Mouse (Mus musculus) monocyte, adult 2 months (primary cell): Measurements from ENCODE around the gene Tsen2.

Experiments
- DNase-seq, 2 experiments: peaks; one replicate each; pipeline ENCODE4 v3.0.0; 2022; ENCODE audit warnings: low spot score in 2 of 2, low read depth in 1 of 2

Gene Tsen2

DNA sequence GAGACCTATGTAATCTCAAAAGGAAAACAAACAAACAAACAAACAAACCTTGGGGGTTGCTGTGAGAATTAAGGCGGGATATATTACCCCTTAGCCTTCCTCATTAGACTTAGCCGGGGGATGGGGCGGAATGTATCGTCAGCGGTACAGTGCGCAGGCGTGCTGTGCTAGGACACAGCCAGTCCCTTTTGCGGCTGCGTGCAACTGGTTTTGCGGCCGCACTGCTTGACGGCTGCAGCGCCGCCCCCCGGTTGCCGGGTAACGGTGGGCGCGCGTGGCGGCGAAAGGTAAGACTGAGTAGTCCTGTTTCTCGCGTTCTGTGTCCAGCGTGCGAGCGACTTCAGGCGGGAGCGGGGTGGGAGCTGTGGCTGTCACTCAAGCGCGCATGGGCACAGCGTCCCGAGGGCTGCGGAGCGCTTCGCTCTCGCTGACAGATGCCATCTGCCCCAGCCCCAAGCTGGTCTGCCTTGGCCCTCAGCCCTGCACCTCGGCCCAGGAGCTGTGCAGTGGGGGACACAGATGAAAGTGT, at the start of gene Tsen2:
Tsen2 (plus strand) TSS at position 223 of the 529 bp plus-strand sequence.
- DNase-seq = peak; percentile 86 to 88

DNA sequence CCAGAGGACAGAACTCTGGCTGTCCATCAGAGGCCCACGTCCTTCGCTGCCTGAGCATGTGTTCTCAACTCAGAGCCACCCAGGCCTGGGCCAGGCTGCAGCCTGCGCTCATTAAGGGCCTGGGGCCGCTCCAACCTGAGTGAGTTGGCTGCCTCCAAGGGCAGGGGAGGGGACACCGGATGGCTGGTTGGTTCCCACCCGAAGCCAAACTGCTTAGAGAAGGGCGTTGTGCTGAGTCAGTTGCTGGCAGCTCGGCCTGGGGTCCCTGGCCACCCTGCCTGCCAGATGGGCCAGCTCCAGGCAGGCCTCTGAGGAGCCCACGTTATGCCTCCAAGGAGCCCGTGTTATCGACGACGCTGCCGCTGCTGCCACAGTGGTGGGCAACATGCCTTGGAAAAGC, 44.9 kb upstream of the Tsen2 start:
- DNase-seq = no peak

DNA sequence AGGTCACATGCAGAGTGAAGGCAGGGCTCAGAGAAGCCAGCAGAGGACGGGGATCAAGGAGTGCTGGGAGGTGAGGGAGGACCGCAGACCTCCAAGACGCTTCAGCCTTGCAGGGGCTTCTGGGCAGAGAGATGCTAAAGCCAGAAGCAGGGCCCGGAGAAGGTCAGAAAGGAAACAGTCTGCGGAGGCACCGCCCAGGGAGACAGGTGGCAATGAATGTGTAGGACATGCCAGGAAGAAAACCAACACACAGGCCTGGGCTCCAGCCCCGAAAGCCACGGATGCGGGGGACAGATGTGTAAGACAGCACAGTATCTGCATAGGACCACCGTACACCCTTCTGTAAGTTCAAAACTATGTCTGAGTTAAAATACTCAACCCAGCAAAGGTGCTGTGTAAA, 44.2 kb upstream of the Tsen2 start:
- DNase-seq = no peak

DNA sequence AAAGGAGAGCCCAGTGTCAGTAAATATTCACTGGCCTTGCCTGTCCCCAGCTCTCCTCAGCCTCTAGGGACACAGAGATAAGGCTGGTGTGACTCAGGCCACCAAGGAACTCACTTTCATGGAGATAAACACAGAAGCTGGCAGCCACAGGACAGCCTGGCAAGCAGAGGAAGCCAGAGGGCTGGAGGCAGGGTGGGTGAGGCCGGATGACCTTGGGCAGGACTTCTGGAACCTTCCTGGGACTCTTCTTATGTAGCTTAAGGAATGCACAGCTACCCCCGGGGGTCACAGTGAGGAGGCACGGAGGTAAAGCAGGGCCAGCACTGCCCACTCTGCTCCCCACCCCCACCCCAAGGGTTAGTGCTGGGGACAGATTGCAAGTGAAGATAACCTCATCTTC, 43.3 kb upstream of the Tsen2 start:
- no peak for DNase-seq

GRCm38 (mm10) chr6:115503038-115503437, 41.4 kb upstream of the Tsen2 start:
- no peak for DNase-seq

DNA sequence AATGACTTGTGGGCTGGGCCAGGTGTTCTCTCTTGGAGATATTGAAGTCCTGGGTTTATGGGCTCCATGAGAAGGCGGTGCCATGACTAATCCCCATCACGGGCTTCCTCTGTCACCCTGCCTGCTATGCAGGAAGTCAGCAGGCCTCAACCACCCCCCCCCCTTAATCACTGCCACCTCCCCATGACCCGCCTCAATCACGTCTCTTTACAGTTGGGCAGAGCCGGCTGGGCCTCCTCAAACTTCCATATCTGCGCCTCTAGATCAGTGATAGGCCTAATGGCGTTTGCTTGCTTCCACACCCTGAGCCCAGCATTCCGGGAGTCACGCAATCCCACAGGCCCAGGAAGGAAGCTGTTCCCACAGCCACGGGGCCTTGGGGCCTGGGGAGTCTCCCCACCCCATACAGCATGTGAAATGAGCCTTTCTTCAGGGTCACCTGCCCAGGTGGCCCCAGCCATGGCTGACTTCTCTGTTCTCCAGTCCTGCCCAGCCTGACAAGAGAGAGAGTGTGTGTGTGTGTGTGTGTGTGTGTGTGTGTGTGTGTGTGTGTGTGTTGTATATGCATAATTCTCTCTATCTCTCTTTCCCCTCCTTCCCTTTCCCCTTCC, 40.8 kb upstream of the Tsen2 start:
- DNase-seq = no peak

GRCm38 (mm10) chr6:115504160-115504558, 40.3 kb upstream of the Tsen2 start:
- DNase-seq = no peak

DNA sequence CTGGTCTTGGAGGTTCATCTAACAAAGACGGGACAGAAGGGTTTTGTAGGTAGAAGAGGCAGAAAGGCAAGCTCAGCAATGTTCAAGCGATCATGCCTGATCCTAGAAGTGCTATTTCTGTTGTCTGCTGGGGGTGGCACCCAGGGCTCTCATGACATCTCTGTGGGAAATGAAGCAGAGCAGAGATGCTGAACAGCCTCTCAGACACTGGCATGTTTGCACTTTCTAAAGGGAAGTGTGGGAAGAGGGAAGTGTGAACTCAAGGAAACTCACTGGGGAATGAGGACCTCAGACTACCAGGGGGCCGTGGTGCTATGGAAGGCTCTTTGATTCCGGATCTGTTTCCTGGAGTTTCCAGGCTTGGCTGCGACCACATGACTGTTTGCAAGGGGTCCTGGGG, 39.5 kb upstream of the Tsen2 start:
- no peak for DNase-seq

DNA sequence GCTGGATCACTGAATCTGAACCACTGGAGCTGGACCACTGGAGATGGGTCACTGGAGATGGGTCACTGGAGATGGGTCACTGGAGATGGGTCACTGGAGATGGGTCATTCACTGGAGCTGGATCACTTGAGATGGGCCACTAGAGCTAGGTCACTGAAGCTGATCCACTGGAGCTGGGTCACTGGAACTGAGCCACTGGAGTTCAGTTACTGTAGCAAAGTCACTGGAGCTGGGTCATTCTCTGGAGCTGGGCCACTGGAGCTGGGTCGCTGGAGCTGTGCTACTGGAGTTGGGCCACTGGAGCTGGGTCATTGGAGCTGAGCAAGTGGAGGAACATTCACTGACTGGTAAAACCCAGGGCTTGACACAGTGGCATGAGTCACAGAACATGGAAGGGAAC, 38.0 kb upstream of the Tsen2 start:
- no peak for DNase-seq

DNA sequence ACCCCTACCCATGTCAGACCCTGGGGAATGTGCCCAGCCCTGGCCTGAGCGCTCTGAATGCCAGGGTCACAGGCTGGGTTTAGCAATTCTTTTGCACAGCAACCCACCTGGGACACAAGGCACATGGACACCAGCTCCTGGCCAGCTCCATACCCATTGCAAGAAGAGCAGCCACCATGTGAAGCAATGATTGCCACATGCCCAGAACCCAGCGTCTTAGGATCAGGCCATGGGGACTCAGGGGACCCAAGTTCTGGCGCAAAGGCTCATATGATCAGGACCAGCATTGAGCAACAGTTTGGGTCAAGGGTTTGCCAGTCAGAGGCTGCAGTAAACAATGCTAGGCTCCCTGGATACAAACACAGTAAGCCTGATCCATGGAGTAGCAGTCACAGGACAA, 33.0 kb upstream of the Tsen2 start:
- DNase-seq = no peak

DNA sequence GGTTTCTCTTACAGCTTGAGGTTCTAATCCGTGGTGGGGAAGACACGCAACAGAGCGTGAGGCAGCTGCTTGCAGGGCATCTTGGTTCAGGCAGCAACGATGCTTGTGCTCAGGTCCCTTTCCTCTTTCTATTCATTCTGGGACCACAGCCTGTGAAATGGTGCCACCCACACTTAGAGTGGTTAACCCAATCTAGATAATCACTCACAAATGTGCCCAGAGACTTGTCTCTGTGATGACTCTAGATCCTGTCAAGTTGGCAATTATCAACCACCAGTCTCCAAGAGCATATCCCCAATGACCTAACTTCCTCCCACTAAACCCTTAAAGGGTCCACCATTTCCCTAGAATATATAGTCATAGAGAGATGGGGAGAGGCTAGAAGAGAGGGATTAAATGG, 31.3 kb upstream of the Tsen2 start:
- no peak for DNase-seq

DNA sequence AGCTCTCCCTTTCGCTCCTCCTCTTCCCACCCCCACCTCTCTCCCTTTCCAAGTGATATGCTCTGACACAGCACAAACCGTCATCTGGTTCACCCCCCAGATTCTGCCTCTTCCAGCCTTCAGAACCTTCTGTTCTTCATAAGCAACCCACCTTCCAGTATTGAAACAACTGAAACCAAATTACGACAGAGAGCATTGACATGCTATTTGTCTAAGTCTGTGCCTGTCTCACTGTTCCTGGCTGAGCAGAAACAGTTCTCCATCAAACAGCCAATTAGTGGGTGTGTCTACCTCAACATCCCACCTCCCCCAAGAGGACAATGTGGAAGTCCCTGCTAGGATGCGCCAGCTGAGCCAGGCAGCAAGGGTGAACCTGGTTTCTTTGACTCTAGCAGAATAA, 26.6 kb upstream of the Tsen2 start:
- no peak for DNase-seq

DNA sequence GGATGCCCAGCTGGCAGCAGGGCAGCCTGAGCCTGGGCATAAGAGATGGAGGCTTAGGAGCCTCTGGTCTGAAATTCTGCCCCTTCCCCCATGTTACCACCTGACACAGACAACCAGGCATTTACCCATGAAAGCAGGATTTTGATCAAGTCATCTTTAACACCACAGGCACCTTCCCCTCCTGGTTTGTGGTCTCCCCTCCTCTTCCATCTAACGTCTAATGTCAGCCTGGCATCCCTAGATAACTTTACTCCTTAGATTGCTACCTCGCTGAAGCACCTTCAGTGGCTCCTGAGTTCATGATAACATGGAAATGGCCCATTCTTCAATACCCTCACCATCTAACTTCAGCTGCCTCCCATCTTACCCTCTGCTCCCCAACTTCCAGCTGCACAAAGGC, 26.1 kb upstream of the Tsen2 start:
- DNase-seq = no peak

DNA sequence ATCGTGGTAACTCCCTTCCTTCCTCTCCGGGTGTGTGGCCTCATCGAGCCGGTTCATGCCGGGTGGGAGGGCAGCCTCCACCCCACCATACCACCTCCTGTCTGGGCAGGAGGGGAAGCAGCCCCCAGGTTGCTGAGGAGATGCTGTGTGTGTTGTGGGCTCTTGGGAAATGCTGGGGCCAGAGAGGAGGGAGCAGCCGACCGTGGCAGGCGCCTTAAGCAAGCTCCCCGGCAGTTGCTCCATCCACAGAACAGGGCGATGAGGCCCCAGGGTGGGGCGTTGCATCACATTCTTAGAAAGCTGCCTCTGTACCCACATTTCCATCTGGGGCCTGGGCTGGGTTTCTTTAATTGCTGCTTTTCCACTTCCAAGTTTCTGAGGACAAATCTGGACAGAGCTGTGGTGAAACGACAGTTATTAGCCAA, 25.2 kb upstream of the Tsen2 start:
- peak; percentile 66 to 84 for DNase-seq

DNA sequence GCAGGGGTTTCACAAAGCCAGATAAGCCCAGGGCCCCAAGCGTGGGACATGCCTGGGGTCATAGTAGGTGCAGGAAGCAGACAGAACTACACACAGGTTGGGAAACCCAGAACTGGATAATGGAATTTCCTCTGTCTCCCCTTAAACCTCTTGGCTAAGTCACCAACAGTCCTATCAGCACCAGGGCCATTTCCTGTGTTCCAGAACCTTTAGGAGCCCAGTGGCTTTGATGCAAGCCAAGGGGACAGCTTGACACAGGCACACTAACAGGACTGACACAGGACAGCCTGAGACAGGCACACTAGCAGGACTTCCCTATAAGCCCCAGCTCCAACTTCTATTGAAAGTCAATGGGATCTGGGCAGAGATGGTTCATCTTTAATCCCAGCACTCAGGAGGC, 22.5 kb upstream of the Tsen2 start:
- DNase-seq = no peak

GRCm38 (mm10) chr6:115522691-115523146, 21.7 kb upstream of the Tsen2 start:
- DNase-seq = no peak

DNA sequence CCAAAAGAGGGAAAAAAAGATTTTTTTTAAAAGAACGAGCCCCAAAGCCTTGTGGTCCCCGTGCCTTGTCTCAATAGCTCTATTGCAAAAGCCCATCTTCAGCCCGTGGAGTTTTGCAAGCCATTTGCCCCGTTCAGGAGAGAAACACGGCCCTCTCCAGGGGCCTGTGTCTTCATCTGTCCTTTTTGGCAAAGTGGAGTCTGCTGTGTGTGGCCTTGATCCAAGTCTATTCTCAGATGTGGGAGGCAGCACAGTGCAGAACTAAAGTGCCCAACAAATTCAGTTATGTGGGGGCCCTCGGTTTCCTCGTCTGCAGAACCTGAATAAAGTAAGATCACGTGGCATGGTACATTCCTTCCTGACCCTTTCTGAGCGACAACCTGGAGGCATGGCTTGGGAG, 21.3 kb upstream of the Tsen2 start:
- no peak for DNase-seq

- no peak for DNase-seq
Measured at GRCm38 (mm10) chr6:115524449-115524990, 19.9 kb upstream of the Tsen2 start.

- no peak for DNase-seq
Measured at GRCm38 (mm10) chr6:115527418-115527817, 17.0 kb upstream of the Tsen2 start.

DNA sequence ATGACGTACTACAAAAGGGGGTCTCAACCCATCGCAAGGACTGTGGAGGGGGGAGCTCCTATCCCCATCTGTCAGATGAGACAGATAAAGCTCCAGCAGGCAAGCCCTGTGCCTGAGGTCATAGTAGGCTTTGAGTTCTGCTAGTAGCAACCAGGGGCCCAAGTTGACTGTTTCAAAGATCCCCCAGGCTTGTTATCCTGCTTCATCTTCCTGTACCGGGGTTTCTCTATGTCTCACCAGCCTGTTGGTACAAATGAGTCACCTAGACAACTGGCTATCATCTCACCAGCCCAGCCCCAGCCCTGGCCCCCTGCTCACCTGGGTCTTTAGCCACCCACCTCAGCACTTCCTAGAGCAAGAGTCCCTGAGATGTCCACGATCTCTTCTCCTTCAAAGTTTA, 16.1 kb upstream of the Tsen2 start:
- no peak for DNase-seq

GRCm38 (mm10) chr6:115534617-115535016, 9.8 kb upstream of the Tsen2 start:
- no peak for DNase-seq

GRCm38 (mm10) chr6:115536169-115536568, 8.3 kb upstream of the Tsen2 start:
- no peak for DNase-seq
